Mouse (Mus musculus): ENCODE measurements around the gene Il10ra. TPM values are rescaled to one million over a fixed set of nuclear protein-coding genes. Genes with fewer than 3 reads are reported as not detected.

The Il10ra gene
- total RNA-seq (2017): 3.5 and 8.2 TPM in 2 replicates

DNA sequence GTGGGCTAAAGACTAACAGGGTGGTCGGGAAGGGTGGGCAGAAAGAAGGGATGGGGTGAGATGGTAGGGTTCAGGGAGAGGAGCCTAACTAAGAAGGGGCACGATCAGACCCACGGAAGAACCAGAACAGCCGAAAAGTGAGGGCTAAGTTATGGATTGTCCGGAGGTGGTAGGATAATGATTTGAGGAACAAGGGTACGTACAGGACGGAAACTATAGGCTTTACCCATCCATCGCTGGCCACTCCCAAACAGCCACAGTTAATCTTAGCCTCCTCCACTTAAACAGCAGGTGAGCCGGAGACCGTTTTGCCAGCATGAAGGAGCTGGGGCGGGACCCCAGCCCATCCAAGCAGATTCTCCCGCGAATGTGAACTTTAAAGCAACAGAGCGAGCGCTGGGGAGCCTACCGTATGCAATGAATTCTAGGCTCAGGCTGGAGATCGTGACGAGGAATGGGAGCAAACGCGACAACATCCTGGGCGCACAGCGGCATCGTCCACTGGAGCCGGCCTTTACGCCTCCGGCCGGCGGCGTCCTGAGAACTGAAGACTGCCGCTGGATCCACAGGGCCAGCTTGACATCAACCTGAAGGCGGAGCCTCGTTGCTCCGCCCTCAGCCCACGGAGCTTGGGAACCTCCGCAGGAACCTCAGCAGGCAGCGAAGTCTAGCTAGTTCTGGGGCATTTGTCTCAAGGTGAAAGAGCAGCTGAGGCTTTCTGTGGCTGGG is at the start of gene Il10ra:
TSS of gene Il10ra (minus strand) at position 553 of the 729 bp plus-strand sequence.
- peak; percentile 66 for ATAC-seq (replicated peaks; ENCODE audit: low read depth, poor library complexity, severe bottlenecking)

DNA sequence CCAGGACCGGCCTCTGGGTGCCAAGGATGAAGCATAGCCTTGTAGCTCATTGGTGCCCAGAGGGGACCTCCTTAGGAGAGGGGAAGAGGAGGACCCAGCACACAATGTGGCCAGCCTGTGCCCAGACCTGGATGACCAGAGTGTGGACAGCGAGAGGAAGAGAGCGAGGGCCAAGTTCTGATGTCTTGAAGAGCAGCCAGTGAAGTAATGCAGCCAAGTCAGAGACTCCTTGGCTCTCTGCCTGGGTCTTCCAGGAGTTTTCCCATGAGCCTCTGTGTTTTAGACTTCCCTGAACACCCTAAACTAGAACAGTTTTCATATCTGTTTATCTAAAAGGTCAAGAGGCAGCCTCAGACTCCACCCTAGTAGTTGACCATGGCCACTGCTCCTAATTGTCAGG is 48.7 kb upstream of the Il10ra start:
- no peak for ATAC-seq (replicated peaks; ENCODE audit: low read depth, poor library complexity, severe bottlenecking)

DNA sequence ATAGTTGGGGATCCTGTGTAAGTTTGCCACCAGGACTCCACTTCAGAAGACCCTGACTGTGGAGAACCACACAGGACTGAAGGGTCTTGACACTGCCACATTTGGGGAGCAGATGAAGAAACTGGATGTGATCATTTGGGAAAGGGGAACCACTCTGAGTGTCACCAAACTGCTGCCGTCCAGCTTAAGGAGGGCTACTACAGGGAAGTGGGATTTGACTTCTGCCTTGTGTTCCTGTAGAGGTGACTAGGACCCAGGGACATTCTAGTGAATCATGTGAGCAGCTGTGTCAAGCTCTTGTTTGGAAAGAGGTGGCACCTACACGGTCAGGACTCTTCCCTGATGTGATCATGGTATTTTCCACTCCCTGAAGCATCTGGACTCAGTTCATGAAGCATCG is 45.0 kb upstream of the Il10ra start:
- peak; percentile 56; the same call in 1 of the 2 replicates for ATAC-seq (replicated peaks; ENCODE audit: low read depth, poor library complexity, severe bottlenecking)

DNA sequence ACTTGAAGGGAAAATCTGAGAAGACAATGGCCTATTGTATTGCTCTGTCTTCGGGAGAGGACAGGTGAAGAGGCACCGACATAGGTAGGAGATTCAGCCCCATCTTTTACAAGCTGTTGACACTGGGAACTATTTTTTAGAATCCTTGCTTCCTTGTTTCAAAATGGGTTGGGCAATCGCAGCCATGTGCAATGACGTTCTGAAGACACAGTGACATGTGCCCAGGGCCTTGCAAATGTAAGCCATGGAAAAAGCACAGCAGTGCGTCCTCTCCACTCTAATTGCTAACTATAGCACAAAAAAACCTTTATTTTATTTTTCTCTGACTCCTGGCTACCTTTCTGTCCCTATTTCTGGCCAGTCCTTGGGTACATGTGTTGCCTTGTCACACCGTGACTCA is 42.9 kb upstream of the Il10ra start:
- ATAC-seq (replicated peaks; ENCODE audit: low read depth, poor library complexity, severe bottlenecking): no peak

DNA sequence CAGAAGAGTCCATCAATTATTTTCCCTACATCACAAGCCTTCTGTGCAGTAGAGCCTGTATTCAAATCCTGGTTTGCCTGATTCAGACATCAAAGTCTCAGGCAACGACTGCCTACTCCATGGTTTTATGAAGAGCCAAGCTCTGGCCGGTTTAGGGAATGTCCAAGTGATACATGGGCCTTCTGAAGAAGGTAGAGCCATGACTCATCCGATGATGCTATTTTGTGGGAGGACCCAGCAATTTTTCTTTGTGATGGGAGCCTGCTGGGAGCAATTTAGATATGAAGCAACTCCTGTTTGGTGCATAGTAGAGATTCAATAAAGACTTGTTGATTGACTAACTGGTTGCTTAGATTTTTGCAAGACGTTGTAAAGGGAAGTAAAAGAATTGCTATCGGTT is 39.6 kb upstream of the Il10ra start:
- no peak for ATAC-seq (replicated peaks; ENCODE audit: low read depth, poor library complexity, severe bottlenecking)

DNA sequence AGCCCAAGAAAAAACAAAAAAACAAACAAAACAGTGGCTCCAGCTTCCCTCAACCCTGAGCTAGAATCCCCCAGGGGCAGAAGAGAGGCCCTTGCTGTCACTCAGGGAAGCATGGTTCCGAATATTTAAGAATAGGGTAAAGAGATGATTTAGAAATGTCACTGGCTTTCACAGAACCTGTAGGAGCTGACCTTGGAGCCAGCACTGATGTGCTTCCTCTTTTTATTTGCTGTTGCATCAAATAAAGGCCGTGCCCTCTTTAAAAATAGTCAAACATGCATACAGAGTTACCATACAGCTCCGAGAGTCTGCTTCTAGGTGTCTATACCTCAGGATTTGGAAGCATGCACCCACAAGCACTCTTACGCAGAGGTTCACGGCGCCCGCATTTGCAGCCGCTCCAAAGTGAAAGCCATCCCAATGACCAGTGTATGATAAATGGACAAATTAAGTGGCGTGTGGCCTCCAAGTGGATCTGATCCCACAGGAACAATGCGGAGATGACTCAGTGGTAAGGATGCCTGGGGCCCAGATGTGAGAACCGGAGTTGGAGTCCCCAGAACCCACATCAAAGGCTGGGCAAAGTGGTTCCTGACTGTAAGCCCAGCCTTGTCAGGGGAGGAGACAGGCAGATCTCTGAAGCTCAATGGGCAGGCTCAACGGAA is 37.9 kb upstream of the Il10ra start:
- ATAC-seq (replicated peaks; ENCODE audit: low read depth, poor library complexity, severe bottlenecking): no peak

DNA sequence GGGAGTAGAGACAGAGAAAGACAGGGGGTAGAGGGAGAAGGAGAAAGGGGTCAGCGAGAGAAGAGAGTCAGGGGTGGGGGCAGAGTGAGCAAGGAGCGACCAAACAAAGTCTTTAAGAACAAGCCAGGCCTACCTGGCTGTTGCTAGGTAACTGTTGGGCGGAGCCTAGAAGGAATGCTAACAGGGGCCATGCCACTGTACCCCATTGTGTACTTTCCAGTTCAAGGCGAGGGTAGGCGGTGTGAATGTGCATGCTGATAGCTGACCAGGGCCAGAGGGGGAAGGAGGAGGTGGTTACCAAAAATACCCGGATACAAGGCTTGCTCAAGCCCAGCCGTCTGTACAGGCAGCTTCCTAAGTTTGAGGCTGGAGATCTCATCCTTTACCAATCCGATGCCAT is 32.8 kb upstream of the Il10ra start:
- ATAC-seq (replicated peaks; ENCODE audit: low read depth, poor library complexity, severe bottlenecking): no peak

DNA sequence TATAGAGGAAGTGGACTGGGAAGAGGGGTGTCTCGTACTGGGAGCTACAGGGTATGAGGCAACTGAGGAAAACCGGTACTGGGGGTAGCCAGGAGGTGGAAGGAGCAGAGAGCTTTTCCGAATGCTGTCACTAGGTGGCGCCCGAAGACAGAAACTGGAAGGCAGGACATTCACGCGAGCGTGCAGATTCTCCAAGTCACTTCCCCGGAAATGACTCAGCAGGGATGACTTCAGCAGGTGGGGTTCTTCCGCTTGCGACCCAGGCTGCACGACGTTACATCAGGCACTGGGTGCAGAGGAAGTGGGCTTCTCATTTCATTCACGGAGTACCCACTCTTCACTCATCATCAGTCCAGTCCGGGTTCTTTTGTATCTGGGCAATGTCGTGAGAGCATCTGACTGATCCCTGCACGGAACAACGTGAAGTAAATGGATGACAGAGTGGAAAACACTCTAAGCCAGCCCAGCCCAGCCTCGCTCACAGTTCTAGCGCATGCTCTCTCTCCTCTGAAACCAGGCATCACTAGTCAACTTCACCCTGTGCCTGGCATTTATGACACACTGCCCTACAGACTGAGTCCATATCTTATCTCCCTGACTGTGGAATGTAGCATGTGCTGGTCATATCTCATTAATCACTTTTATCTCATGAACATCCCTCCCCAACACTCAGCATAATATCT is 31.6 kb upstream of the Il10ra start:
- peak; percentile 83 for ATAC-seq (replicated peaks; ENCODE audit: low read depth, poor library complexity, severe bottlenecking)

DNA sequence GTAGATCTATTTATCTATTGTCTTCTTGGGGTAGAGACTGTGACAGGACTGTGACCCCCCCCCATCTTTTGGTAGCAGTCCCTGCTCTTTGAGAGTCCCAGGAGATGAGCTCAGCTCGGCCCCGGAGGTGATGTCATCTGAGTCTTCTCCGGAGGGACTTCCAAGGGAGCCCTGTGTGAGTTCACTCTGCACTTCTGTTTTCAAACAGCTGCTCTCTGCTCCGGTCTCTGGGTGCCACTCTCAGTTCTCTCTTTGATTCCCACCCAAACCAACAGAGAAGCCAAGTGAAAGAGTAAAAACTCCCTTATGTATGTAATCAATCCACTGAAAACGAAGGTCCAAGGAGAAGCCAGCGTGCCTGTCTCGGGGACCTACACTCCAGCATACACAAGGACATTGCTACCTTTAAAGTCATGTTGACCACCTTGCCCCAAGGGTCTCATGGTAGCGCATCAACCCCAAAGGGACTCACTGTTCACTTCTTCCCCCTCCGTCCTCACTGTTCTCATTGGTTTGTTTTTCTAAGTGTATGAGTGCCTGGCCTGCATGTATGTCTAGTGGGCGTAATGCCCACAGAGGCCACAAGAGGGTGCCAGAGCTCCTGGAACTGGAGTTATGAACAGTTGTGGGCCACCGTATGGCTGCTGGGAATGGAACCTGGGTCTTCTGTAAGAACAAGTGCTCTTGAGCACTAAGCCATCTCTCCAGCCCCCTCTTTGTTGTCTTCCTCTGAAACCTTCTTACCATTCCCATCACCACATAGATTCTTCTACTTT is 30.5 kb upstream of the Il10ra start:
- ATAC-seq (replicated peaks; ENCODE audit: low read depth, poor library complexity, severe bottlenecking): peak; percentile 37; the same call in 1 of the 2 replicates

DNA sequence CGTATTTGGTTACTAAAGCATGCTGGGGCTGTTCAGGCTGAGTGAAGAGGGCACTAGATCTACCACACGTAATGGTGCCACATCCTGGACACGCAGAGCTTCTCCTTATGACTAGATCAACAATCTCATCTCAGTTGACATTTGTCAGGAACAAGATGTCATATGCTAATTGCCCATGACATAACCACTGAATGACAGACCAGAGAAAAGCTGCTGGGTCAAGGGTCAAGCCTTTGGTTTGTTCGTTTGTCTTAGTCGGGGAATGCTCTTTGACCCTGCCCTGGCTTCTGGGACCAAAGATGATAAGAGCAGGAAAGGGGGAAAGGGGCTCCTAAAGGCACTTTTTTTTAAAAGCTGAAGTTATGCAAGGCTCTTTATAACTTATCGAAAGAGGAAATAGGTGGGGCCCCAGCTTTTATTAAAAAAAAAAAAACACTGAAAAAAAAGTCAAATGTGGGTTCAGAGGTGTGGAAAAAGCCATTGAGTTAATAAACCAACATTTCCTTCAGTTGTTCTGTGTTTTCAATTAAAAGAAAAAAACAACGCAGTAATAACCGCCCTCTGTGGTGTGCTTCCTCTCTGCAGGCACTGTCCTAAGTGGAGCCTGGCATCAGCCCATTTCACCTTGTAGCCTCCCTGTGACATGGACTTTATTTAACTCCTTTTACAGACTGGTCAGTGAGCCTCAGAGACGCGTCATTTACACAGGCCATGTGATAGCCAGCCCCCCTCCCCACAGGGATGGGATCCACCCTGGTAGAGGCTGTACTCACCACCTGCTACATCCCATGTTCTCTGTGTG is 25.5 kb upstream of the Il10ra start:
- ATAC-seq (replicated peaks; ENCODE audit: low read depth, poor library complexity, severe bottlenecking): peak; percentile 67

DNA sequence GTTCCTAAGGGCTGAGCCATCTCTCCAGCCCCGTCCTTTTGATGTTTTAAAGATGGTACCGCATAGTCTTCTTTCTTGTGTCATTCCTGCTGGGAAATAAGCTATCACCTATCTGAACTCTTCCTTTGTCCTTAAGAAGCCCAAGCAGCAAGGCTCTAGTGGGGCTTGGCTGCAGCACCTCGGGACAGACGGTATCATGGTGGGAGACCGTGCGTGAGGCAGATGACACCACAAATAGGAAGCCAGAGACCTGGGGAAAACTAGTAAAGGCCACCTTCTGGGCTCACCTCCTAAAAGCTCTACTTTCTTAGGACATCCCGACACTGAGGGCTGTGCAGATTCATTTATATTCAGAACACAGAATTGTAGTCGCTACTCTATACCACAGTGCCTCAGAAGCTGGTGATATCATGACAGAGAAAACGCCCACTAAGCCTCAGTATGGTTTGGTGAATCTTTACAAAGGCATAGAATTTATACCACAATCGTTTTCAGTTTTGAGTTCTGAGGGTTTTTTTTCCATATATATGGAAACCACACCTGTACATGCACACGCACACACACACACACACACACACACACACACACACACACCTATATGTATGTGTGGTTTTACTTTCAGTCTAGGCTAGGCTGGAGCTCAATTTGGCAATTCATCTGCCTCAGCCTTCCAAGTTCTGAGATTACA is 22.7 kb upstream of the Il10ra start:
- no peak for ATAC-seq (replicated peaks; ENCODE audit: low read depth, poor library complexity, severe bottlenecking)

DNA sequence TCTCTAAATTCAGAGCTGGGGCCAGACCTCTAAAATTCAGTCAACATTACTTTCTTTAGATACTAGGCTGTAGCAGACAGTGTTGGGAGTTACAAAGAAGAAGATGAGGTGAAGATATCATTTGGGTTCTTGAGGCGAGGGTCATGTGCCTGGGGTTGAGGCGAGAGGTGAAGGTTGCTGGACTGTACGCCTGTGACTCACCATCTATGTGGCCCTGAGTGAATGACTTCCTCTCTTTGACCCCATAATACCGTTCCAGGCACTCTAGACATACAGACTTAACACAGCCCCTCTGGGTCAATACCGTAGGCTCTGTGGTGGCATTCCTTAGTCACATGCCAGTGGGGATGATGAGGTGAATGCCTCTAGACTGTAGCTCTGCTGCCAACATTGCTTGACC is 13.5 kb upstream of the Il10ra start:
- 0 out of 2 replicates have a peak, but pooled peaks have one; percentile 37 for ATAC-seq (replicated peaks; ENCODE audit: low read depth, poor library complexity, severe bottlenecking)

DNA sequence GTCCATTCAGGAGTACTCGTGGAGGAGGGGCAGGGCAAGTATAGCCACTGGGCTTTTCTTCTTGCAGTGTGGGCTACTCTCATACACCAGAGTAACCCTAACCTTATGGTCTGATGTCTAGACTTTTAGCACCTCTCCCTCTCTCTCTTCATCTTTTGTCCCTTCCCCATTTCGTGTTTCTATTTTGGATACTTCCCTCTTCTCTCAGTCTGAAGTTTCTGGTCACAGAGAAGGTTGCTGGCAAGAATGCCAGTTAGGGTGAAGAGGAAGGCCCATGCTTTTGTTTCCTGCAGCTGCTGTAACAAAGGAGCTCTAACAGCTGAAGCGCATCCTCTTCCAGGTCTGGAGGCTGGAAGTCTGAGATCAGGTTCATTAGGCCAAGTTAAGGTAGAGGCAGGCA is 11.9 kb upstream of the Il10ra start:
- ATAC-seq (replicated peaks; ENCODE audit: low read depth, poor library complexity, severe bottlenecking): peak; percentile 64

DNA sequence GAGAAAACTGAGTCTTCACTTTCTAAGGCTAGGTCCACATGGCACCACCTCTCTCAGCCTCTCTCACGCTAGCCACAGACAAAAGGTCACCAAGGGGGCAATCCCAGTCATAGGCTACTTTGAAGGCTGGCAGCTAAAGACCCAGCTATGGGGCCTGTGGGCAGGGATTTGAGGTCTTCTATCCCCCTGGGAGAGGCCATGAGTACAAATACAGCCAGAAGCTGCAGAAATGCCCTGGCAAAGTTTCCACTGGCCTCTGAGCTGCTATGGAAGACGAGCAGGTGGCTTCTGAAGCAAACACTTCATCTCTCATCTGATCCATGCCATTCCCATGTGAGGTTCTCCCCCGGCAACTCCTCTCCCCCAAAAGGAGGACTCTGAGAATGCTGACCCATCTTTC is 11.1 kb upstream of the Il10ra start:
- ATAC-seq (replicated peaks; ENCODE audit: low read depth, poor library complexity, severe bottlenecking): no peak

DNA sequence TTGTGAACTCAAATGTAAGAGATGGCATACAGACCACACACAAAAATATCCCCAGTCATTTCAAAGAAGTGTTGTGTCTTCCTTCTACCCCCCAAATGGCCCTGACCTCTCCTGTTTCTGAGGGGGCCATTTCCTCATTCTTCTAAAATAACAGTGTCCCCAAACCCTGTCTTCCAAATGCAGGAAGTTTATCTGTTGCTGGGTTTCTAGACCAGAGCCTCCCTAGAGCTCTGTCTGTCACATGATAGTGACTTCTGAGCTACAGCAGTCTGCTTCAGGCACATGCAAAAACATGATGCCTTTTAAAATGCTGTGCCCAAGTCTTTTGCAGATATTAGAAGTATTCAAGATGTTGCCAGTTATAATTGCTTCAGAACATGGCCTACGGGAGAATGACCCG is 5.7 kb upstream of the Il10ra start:
- ATAC-seq (replicated peaks; ENCODE audit: low read depth, poor library complexity, severe bottlenecking): peak; percentile 58

DNA sequence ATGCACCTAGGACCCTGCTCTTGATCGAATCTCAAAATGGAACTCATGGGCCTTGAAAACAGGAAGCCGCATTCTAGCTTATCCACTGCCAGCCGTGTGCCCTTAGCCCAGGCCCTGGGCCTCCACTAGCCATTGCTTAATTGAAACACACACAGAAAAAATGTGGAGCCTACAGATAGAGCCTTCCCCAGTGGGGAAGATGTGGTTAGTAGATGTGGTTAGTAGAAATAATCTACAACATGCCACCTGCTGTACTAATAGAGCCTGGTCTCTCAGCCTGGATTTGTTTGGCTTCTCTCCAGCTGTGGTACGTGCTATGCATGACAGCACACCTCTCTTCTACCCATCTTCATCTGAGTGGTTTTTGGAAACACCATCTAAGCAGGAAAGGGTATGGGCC is 5.3 kb upstream of the Il10ra start:
- ATAC-seq (replicated peaks; ENCODE audit: low read depth, poor library complexity, severe bottlenecking): peak; percentile 91

DNA sequence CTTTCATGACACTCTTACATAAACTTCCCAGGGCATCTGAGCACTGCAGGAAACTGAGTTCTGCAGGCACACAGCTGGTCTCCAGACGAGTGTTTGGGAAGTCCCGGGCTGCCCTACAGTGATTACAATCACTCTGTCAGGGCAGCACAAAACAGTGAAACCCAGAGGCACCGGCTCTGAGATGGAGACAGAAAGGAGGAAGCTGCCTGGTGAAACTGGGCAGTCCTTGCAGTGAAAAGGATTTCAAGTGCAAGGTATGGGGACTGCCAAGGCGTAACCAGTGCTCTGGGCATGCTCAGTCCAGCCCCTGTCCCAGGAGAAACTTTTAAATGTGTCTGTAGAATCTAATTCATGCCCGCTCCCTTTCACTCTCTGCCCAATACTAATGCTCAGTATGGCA is 3.3 kb upstream of the Il10ra start:
- ATAC-seq (replicated peaks; ENCODE audit: low read depth, poor library complexity, severe bottlenecking): peak; percentile 9; the same call in 1 of the 2 replicates

DNA sequence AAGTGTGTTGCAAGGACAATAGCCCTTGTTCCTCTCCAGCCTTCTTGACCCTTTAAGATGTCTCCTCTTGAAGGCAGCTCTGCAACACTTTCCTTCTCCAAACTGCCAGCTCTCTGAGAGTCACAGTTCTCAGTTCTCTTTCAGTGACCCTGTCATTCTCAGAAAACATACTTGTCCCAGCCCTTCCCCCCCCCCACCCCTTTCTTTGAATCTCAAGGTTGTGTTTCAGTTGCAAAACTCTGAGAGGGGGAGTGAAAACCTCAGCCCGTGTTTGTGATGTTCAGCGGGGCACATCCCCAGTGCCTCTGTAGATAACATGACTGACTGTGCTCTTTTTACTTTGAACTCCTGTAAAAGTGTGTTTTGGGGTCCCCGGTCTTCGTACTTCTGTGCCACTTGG is 870 bp downstream of the Il10ra start:
- ATAC-seq (replicated peaks; ENCODE audit: low read depth, poor library complexity, severe bottlenecking): no peak

DNA sequence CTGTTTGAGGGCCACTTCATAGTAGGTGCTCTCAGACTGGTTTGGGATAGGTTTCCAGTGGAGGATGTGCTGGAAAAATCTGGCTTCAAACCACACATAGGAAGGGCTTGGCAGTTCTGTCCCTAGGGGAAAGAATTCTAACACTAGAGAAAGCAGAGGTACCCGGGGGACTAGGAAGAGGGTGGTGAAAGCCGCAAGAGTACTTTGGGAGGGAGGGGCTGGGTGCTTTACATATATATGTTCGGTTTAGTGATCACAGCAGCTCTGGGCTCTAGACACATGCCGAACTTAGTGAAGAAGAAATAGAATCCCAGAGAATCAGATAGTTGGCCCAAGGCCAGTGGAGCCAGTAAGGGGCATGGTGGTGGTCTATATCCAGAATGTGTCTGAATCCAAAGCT is 1.9 kb downstream of the Il10ra start:
- no peak for ATAC-seq (replicated peaks; ENCODE audit: low read depth, poor library complexity, severe bottlenecking)

All from common myeloid progenitor, adult 5-6 weeks (primary cell).